Mouse (Mus musculus) lung, postnatal 0 days (tissue): ENCODE measurements around the gene Hcn4.

Experiments
- CTCF ChIP-seq: IDR thresholded peaks from 2 replicates; pipeline ENCODE4 v1.5.1; 2016; ENCODE audit warnings: antibody characterized with exemption, mild to moderate bottlenecking
- EP300 ChIP-seq: IDR thresholded peaks from 2 replicates; pipeline ENCODE4 v1.6.1; 2016; ENCODE audit warnings: antibody characterized with exemption, mild to moderate bottlenecking, control low read depth

- TF ChIP-seq CTCF (no peak), EP300 (no peak)
These were observed 17.5 kb upstream of the Hcn4 start for GRCm38 (mm10) chr9:58805601-58806318.
